Mouse (Mus musculus) heart, embryonic 16.5 days (tissue): ENCODE data around the gene Pea15a. TPM values are rescaled to one million over a fixed set of nuclear protein-coding genes. Genes with fewer than 3 reads are reported as not detected.
"Not testable (repeated sequence)": the region's sequence is repeated elsewhere in the genome, so short reads cannot be mapped to it uniquely, and the experiment has no call there.

ENCODE experiments used
- ATAC-seq: fragments of 200-750 bp; cut with Nextera tagmentation; replicated peaks from 2 replicates; pipeline ENCODE4 v1.8.0; 2017; ENCODE audit warnings: moderate number of reproducible peaks; ENCODE audit not compliant: insufficient read depth, low FRiP score; ENCODE audit errors: extremely low read depth
- H3K27ac ChIP-seq: fragments of 300-500 bp; sonication (generic); 2 replicates; pipeline ENCODE4 v1.5.1; 2014; ENCODE audit warnings: mild to moderate bottlenecking, low read length, control low read depth, moderate library complexity
- H3K27me3 ChIP-seq: fragments of 300-500 bp; sonication (generic); 2 replicates; pipeline ENCODE4 v1.6.1; 2014; ENCODE audit warnings: low read length, mixed read lengths; ENCODE audit not compliant: control insufficient read depth, insufficient read depth
- H3K36me3 ChIP-seq: fragments of 300-500 bp; sonication (generic); 2 replicates; pipeline ENCODE4 v1.6.1; 2014; ENCODE audit not compliant: control insufficient read depth, insufficient read depth
- H3K4me1 ChIP-seq: fragments of 300-500 bp; sonication (generic); 2 replicates; pipeline ENCODE4 v1.6.1; 2014; ENCODE audit warnings: low read length, mixed read lengths; ENCODE audit not compliant: control insufficient read depth, insufficient read depth
- H3K4me2 ChIP-seq: fragments of 300-500 bp; sonication (generic); 2 replicates; pipeline ENCODE4 v1.6.1; 2014; ENCODE audit warnings: low read depth, mild to moderate bottlenecking, control low read depth, low read length
- H3K4me3 ChIP-seq: fragments of 300-500 bp; sonication (generic); 2 replicates; pipeline ENCODE4 v1.5.1; 2014; ENCODE audit warnings: mild to moderate bottlenecking, control low read depth, low read length
- H3K9ac ChIP-seq: fragments of 300-500 bp; sonication (generic); 2 replicates; pipeline ENCODE4 v1.6.1; 2014; ENCODE audit warnings: low read length, control low read depth
- H3K9me3 ChIP-seq: fragments of 300-500 bp; sonication (generic); replicated peaks from 2 replicates; pipeline ENCODE4 v1.6.1; 2016; ENCODE audit warnings: low read length; ENCODE audit not compliant: control insufficient read depth
- WGBS: fragments of 180-500 bp; shearing (Covaris S2); extraction: QIAGEN DNeasy Blood & Tissue Kit; methylation state at CpG from one replicate; pipeline ENCODE4 v1.1.7; 2014; 5-methylcytosine and 5-hydroxymethylcytosine counted together
- polyA plus RNA-seq: library from polyadenylated mRNA; unstranded; fragments of >200 nt; fragmentation: Nextera tagmentation; extraction: Ambion mirVana; gene quantifications from 2 replicates; pipeline ENCODE4 v1.2.1, GENCODE M21; 2015

Gene Pea15a
- 181 and 193 TPM in 2 replicates for polyA plus RNA-seq

DNA sequence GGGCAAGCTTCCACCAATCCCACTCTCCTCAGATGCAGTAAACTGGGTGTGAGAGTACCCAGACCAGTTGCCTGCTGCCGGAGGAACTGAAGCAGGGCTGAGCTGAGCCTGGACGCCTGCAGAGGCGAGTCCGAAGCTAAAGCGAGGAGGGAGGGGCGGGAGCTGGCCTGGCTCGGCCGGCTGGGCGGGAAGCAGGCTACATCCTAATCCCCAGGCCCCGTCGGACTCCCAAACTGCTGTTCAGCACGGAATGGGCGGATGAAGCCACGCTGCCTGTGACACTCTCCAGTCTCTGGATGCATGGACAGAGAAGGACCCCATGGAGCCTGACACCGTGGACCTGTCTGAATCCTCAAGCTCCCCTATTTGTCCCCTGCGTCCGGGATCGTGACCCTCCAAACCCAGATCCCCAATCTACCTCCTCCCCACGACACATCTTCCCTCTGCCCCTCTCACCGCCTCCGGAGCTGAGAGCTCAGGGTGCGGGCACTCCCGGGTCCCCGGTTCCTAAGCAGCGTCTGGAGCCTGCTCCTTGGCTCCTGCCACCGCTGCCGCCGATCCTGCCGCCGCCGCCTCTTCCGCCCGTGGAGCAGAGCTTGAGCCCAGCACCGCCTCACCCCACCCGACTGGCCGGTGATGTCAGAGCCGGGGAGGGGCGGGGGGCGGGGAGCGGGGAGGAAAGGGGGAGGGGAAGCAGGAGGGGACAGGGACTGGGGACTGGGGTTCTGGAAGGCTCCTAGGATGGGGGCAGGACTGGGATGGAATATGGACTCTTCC is at the start of gene Pea15a:
Gene Pea15a, minus strand, starts transcription at position 664 of the 777 bp plus-strand sequence.
- no peaks in the 10 kb centered on the region for H3K27me3 ChIP-seq
- H3K4me1 ChIP-seq, result peaks cover 53% of the 10 kb centered on the region
- H3K27ac ChIP-seq, result peak within 1 kb of the TSS; percentile 96
- H3K9me3 ChIP-seq, result no peaks in the 10 kb centered on the region
- H3K9ac ChIP-seq, result peak within 1 kb of the TSS; percentile 94
- no peaks in the 10 kb centered on the region for H3K36me3 ChIP-seq
- peak; percentile 81 for ATAC-seq
- WGBS, result under 1% methylated on average over 39 of the region's 40 CpGs
- peak within 1 kb of the TSS; percentile 68 for H3K4me2 ChIP-seq
- H3K4me3 ChIP-seq, result peak within 1 kb of the TSS; percentile 87

DNA sequence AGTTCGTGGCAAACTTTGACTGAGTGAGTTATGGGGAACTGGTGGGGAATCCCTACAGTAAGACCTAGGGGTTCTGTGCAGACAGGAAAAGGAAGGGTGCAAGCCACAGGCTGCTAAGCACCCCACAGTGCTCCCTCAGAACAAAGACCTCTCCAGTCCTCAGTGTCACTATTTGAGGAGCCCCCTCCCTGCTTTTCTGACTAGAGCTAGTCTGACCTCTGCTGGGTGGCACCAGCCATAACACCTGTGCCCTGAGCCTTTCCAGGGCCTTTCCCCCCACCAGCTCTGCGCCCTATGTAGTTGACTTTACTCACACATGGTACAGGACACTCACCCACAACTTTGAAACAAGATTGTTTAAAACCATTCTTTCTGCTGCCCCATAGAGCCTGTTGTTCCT is 41.1 kb upstream of the Pea15a start:
- ATAC-seq, result no peak
- 34% methylated on average over 2 of the region's 2 CpGs for WGBS

DNA sequence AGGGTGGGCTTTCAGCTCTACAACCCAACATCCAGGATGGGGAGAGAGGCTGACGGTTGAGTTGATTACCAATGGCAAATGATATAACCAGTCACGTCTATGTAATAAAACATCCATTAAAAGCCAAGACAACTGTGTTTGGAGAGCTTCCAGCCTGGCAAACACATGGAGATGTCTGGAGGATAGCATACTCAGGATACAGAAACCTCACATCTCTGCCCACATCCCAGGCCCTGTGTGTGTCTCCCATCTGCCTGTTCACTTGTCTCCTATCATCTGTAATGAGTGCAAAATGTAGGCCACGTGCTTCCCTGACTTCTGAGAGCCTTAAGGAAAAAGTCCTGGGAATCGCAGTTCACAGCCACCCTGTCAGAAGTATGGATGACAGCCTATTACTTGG is 40.6 kb upstream of the Pea15a start:
- Histone ChIP-seq H3K9me3 (no peaks in the 10 kb centered on the region; the same call in 1 of the 2 replicates), H3K27me3 (no peaks in the 10 kb centered on the region; the same call in 1 of the 2 replicates), H3K4me3 (no peak overlapping the region), H3K27ac (no peak overlapping the region), H3K36me3 (no peaks in the 10 kb centered on the region), H3K4me2 (no peak overlapping the region), H3K9ac (no peak overlapping the region), H3K4me1 (peaks cover 17% of the 10 kb centered on the region)
- ATAC-seq, result no peak
- 72% methylated on average over 4 of the region's 4 CpGs for WGBS

More for the DNA sequence above, 41.1 kb upstream of the Pea15a start:
- Histone ChIP-seq H3K27me3 (no peaks in the 10 kb centered on the region; the same call in 1 of the 2 replicates), H3K9ac (no peak overlapping the region), H3K4me1 (peaks cover 16% of the 10 kb centered on the region), H3K36me3 (no peaks in the 10 kb centered on the region), H3K4me3 (no peak overlapping the region), H3K9me3 (no peaks in the 10 kb centered on the region; the same call in 1 of the 2 replicates), H3K4me2 (no peak overlapping the region), H3K27ac (no peak overlapping the region)

DNA sequence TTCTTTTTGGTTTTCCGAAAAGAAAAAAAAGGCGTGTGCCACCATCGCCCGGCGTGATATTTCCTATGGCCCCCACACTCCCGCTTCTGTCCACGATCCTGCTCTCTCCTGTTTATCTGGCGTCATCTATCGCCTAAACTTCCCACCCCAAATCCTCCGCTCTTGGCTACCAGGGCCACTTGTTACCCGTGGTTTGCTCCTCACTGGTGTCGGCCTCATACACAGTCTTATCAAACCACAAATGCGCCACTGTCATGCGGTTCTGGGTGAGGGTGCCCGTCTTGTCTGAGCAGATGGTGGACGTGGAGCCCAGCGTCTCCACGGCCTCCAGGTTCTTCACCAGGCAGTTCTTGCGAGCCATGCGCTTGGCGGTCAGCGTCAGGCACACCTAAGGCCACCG is 38.0 kb upstream of the Pea15a start:
- not testable (repeated sequence) for H3K4me3 ChIP-seq, H3K27me3 ChIP-seq, H3K9me3 ChIP-seq, ATAC-seq, H3K9ac ChIP-seq, H3K27ac ChIP-seq, H3K36me3 ChIP-seq
- peak overlapping the region; percentile 47 for H3K4me2 ChIP-seq
- WGBS, result 50% methylated on average over 23 of the region's 23 CpGs
- peaks cover 17% of the 10 kb centered on the region for H3K4me1 ChIP-seq

DNA sequence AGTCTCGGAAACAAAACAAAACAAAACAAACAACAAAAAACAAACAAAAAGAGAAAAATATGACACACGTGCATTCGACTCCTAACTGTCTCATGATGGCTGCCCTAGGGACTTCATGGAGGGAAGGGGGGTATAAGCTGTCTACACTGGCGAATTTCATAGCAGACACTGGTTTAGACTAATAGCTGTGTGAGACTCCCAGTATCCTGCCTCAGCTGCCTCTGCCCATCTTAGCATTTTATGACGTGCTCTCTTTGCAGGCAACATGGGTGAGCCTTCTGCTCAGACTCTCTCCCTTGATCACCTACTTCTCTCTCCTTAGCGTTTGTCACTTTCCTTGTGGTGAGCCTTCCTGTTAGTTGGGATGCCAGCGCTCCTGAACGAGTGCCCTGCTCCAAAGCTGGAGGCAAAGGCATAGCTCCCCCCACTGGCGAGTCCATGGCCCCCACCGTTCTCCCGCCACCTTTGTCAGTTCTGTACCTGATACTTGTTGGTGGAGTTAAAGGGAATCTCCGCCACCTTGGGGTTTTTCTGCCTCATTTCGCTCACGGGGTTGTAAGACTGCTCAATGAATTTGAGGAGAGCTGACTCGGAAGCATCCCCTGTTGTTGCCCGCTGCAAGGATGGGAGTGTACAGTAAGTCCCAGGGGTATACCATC is 37.1 kb upstream of the Pea15a start:
- Histone ChIP-seq H3K27me3 (no peaks in the 10 kb centered on the region; the same call in 1 of the 2 replicates), H3K4me2 (peak overlapping the region; percentile 47), H3K36me3 (no peaks in the 10 kb centered on the region), H3K4me1 (peaks cover 17% of the 10 kb centered on the region), H3K9me3 (no peaks in the 10 kb centered on the region; the same call in 1 of the 2 replicates), H3K4me3 (peak overlapping the region; percentile 26), H3K27ac (peak overlapping the region; percentile 86), H3K9ac (peak overlapping the region; percentile 27)
- ATAC-seq, result 0 out of 2 replicates have a peak, but pooled peaks have one; percentile 39
- WGBS, result 30% methylated on average over 16 of the region's 16 CpGs

DNA sequence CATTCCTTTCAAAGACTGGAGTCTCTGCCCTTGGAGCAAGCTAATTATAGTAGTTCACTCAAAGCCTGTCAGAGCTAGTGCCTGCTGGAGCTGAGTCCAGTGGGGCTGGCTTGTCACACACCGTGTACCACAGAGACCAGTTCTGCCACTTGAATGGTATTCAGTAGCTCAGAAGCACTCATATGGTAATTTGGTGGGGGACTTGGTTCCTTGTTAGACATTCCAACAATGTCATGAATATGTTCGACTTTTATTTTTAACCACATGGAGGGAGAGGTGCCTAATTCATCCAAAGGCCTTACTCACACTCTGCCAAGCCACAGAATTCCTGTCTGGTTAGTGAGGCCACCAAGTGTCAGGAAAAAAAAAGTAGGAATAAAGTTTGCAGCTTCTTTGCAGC is 35.8 kb upstream of the Pea15a start:
- H3K9me3 ChIP-seq, result no peaks in the 10 kb centered on the region; the same call in 1 of the 2 replicates
- WGBS, result 25% methylated on average over 2 of the region's 2 CpGs
- peak; percentile 93 for ATAC-seq
- no peaks in the 10 kb centered on the region for H3K36me3 ChIP-seq
- H3K9ac ChIP-seq, result 0 out of 2 replicates have a peak overlapping the region, but pooled peaks have one; percentile 3
- H3K4me2 ChIP-seq, result no peak overlapping the region; the same call in 1 of the 2 replicates
- H3K27me3 ChIP-seq, result no peaks in the 10 kb centered on the region; the same call in 1 of the 2 replicates
- peak overlapping the region; percentile 86 for H3K27ac ChIP-seq
- H3K4me1 ChIP-seq, result peaks cover 17% of the 10 kb centered on the region
- H3K4me3 ChIP-seq, result no peak overlapping the region

DNA sequence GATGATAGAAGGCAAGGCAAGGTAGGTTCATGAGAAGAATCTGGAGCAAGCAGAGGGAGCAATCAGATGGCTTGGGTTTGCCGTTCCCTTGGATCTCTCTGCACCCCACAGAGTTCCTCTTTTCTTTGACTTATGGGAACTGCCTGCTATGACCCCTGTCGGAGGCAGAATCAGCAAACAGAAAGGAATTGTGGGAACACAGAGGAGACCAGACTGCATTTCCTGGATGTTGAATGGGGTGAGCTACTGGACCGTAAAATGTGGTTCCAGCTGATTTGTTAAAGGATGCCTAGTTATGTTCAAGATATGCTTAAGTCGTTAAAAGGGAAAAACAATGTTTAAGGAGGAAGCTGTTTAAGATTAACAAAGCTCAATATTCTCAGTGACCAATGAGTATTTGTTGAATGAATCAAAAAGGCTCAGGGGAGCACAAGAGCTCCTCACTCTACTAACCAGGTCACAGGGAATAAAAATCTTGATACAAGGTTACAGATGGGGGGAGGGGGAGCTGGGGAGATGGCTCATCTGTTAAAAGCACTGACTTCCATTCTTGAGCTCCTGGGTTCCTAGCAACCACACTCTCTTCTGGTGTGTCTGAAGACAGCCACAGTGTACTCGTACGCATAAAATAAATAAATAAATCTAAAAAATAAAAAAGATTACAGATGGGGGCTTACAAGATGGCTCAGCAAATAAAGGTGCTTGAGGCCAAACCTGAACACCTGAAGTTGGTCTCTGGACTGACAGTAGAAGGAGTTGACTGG is 34.5 kb upstream of the Pea15a start:
- Histone ChIP-seq H3K9me3 (no peaks in the 10 kb centered on the region; the same call in 1 of the 2 replicates), H3K27me3 (no peaks in the 10 kb centered on the region; the same call in 1 of the 2 replicates), H3K4me3 (no peak overlapping the region), H3K36me3 (no peaks in the 10 kb centered on the region), H3K27ac (peak overlapping the region; percentile 86; the same call in 1 of the 2 replicates), H3K4me1 (peaks cover 17% of the 10 kb centered on the region), H3K4me2 (no peak overlapping the region), H3K9ac (no peak overlapping the region)
- no peak for ATAC-seq
- 68% methylated on average over 6 of the region's 6 CpGs for WGBS

DNA sequence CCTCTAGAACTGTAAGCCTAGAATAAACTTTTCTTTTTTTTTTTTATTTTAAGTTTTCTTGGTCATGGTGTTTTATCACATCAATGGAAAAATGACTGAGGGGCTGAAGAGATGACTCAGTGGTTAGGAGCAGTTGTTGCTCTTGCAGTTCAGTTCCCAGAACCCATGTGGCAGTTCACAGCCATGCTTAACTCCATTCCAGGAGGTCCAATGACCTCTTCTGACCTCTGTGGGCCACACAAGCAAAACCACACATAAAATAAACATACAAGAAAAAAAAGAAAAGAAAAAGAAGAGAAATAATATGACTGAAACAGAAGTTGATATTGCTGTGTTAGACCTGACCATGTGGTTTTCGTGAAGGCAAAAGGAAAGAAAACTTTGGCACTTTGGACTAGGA is 22.6 kb upstream of the Pea15a start:
- Histone ChIP-seq H3K36me3 (no peaks in the 10 kb centered on the region), H3K27me3 (no peaks in the 10 kb centered on the region), H3K4me1 (peaks cover 9% of the 10 kb centered on the region; the same call in 1 of the 2 replicates), H3K27ac (no peak overlapping the region), H3K4me3 (no peak overlapping the region), H3K4me2 (no peak overlapping the region), H3K9me3 (no peaks in the 10 kb centered on the region), H3K9ac (no peak overlapping the region)
- WGBS, result 91% methylated on average over 1 of the region's 1 CpGs
- ATAC-seq, result no peak
